Mouse (Mus musculus) T-helper 1 cell (primary cell): ENCODE results near the gene Fis1.
"Not testable (repeated sequence)": the region's sequence is repeated elsewhere in the genome, so short reads cannot be mapped to it uniquely, and the experiment has no call there.

Experiments used
- in situ Hi-C: fragments of 300-600 bp; cut with MboI, MseI; formaldehyde crosslinking; loops from one replicate; pipeline ENCODE4 v1.15.1; 2025; ENCODE audit warnings: high pct_unique_total_duplicates

Gene Fis1

GRCm38 (mm10) chr5:136953015-136953414, at the start of gene Fis1:
Fis1 (plus strand) TSS chr5:136953275.
- in situ Hi-C loops: no loop called here

DNA sequence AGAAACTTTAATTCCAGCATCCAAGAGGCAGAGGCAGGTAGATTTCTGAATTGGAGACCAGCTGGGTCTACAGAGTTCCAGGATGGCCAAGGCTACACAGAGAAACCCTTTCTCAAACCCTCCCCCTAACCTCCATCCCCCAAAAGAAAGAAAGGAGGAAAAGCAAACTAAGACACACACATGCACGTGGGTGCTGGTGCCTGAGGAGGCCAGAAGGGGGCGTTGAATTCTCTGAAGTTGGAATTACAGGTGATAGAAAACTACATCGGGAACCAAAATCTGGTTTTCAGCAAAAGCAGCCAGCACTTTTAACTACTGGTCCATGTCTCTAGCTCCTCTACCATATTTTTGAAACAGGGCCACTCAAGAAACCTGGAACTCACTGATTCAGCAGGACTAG, 48.5 kb upstream of the Fis1 start:
- in situ Hi-C loops: no loop called here

- in situ Hi-C loops: no loop called here
These were observed 47.4 kb upstream of the Fis1 start for GRCm38 (mm10) chr5:136905630-136906029.

DNA sequence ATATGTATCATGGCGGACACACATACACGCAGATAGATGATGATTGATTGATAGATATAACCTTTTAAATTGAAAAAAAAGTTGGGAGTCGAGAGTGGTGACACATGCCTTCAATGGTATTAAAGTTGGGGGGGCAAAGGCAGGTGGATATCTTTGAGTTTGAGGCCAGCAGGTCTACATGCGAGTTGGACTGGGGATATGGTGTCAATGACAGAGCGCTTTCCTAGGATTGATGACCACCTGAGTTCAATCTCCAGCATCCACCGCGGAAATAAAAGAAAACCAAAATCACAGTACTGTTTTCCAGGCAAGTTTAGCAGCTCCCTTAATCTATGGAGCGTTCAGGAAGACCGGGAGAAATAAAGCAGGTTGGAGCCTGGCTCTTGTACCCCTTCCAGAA, 45.5 kb upstream of the Fis1 start:
- in situ Hi-C loops: no loop called here

GRCm38 (mm10) chr5:136907991-136908857, 44.9 kb upstream of the Fis1 start, which contains the start of gene Ift22:
Ift22 (plus strand) TSS chr5:136908150.
- in situ Hi-C loops: no loop called here

DNA sequence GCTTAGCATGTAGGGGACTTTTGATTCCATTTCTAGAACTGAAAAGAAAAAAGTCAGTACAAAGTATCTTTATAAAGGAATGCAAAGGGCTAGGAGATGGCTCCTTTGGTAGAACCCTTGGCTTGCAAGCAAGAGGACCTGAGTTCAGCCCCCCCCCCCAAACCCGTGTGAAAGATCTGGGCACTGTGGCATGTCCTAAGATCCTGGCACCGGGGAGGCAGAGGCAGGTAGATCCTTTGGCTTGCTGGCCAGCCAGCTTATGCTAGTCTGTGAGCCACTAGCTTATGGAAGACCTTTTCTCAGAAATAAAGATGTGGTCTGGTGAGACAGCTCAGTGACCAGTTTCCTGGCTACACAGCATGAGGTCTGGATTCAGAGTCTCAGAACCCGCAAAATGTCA, 38.9 kb upstream of the Fis1 start:
- in situ Hi-C loops: no loop called here

GRCm38 (mm10) chr5:136917613-136918242, 35.3 kb upstream of the Fis1 start:
- in situ Hi-C loops: no loop called here

DNA sequence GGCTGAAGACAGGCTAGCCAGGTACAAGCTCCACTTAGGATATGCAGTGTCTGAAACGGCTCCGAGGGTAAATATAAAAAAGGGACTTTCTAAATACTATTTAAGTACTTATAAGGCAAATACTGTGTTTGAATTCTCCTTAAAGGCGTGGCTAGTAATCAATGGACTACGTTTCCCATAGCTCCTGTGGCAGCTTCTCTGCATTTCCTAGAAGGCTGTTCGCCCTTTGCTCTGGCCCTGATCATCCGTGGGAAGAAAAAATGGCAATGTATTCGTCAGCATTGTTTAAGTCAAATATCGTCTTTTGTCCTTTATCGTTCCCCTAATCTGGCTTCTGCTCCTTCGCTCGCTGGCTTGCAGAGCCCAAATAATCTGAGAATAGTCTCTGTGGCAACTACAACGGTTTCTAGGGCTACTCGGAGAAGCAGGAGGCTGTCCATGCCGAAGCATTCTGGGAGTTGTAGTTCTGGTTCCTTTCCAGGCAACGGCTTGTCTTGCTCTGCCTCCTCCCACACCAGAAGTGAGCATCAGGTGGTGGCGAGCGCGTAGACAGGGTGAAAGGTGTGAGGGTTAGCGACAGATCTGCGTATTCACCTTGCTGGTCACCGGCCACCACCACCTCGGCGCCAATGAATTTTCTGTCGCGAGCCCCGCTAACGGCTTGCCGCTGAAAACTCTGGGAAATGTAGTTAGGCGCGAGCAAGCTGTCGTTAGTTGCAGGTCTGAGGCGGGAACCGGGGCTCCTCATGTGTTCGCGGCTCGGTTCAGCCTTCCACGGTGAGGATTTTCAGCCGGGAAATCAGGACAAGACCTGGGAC, 34.2 kb upstream of the Fis1 start:
- in situ Hi-C loops: no loop called here

DNA sequence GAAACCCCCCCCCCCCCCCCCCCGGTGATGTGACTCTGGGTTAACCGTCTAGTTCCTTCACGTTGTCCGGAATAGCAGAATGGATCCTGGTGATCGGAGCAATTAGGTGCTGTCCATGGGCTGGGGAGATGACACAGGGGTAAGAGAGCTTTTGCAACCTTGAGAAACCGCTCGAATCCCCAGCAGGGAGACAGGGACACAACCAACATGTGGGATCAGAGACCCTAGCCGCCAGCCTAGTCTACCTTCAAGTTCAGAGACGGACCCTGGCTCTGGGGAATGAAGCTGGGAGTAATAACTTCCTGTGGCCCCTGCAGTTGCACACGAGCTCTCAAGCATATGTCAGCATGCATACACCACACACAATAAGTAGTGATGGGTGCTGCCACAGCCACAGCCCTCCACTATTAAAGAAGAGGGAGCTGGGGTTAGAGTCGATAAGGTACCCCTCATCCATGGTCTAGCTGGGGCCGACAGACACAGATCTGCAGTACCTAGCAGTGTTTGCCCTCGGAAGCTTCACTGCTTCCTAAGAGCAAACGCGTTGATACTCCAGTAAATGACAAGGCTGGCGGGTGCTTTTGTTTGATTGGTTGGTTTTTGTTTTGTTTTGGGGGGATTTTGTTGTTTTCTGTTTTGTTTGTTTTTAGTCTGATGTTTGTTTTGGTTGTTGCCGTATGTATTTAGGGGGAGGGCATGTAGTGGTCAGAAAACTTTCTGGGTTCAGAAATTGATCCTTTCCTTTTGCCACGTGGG, 33.4 kb upstream of the Fis1 start:
- in situ Hi-C loops: loop anchor here (5.0 kb wide), 1 partner anchor 373 kb away; the partner anchor contains the start of gene Ufsp1

- in situ Hi-C loops: loop anchor here (5.0 kb wide), 1 partner anchor 369 kb away; the partner anchor contains the start of gene Ufsp1
These were observed 30.2 kb upstream of the Fis1 start for GRCm38 (mm10) chr5:136922830-136923229.

- in situ Hi-C loops: loop anchor here (5.0 kb wide), 1 partner anchor 368 kb away; the partner anchor contains the start of gene Ufsp1
These were observed 29.2 kb upstream of the Fis1 start for GRCm38 (mm10) chr5:136923751-136924478.

DNA sequence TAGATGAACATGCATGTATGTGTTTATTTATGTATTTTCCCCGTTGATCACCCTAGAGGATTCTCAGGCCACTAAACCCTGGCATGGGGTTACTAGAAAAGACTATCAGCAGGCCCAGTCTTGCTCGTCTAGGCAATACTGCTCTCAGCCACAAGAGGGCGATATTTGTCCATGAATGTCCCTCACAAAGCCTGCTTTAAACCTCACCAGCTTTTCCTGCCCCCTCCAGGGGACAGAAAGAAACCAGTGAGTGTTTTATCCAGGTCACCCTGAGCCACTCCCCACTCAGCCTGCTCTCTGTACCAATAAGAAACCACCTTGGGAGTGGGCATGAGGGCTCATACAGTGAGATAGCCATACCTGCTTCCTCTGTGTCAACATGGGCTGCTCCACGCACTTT, 24.0 kb upstream of the Fis1 start:
- in situ Hi-C loops: loop anchor here (5.0 kb wide), 1 partner anchor 43 kb away; no protein-coding TSS in a partner anchor

- in situ Hi-C loops: no loop called here
These were observed 21.2 kb upstream of the Fis1 start for GRCm38 (mm10) chr5:136931896-136932295.

GRCm38 (mm10) chr5:136932956-136933355, 20.1 kb upstream of the Fis1 start:
- in situ Hi-C loops: no loop called here

DNA sequence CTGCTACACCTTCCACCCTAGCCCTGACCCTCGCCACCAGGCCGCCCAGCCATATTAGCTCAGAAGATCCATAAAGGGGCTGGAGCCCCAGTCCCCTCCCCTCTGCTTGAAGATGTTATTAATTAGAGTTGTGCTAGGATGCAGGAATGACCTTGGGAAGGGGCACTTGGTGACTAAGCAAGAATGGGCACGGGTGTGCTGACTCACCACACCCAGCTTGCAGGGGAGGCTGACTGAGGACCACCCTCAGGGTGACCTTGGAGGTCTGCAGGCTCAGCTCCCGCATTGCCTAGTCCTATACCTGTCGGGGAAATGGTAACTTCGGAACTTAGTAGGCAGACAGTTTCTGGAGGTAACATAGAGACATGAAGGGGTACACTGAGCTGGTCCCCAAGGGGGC, 19.1 kb upstream of the Fis1 start:
- in situ Hi-C loops: no loop called here

DNA sequence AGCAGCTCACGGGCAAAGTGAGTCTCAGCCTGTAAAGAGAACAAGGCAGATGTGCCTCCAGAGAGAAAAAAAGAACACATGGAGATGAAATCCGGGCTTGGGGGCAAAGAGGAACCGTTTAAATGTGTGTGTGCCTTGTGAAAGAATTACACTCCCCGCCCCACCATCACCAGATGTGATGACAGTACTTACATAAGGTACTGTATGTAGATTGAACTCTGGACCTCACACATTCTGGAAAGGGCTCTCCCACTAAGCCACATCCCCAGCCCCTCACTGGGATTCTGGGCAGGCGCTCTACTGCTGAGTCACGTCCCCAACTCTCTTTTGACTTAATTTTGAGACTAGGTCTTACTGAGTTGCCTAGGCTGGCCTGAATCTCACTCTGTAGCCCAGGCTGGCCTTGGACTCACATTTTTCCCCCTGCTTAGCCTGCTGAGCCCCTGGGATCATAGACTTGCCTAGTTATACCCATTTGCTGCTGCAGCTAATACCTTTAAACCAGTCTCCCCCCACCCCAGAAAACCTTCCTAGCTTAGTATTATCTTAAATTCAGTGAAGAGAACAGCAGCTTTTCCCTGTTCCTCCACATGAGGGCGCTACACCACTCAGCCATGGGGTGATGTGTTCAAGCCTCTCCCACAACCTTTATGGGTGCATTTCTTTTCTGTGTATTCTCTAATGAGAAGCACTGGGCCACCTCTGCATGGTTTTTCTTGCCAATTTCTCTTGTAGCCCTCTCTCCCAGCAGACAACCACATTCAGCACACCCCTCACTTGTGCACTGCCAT, 17.0 kb upstream of the Fis1 start:
- in situ Hi-C loops: no loop called here

DNA sequence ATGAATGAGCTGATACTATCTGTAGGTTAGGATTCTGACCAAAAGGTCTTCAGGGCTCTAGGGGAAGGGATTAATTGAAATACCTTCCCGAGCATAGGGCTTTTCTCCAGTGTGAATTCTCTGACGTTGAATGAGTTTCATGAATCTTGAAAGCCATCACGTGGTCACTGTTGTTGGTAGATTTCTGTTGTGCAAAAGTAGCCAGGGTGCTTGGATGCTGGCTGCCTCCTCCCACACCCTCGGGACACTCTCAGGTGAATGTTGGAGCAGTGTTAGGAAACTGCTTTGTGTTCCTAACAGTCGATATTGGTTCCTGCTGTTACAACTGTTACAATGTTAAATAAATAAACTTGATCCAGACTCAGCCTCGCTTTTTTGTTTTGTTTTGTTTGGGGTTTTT, 16.3 kb upstream of the Fis1 start:
- in situ Hi-C loops: no loop called here

- in situ Hi-C loops: no loop called here
These were observed 15.5 kb upstream of the Fis1 start for GRCm38 (mm10) chr5:136937621-136938020.

DNA sequence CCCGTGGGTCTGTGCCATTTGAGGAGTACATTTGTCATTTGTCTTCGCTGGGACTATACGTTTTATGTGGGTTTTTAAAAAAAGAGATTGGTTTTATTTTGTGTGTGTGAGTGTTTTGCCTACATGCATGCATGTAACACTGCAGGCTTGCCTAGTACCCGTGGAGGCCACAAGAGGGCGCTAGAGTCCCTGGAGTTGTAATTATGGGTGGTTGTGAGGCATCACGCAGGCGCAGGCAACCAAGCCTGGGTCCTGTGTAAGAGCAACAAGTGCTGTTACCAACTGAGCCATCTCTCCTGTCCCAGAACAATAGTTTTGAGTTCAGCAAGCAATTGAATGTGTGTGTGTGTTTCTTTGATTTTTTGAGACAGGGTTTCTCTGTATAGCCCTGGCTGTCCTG, 13.8 kb upstream of the Fis1 start:
- in situ Hi-C loops: no loop called here

GRCm38 (mm10) chr5:136940029-136940428, 13.0 kb upstream of the Fis1 start:
- in situ Hi-C loops: not testable (repeated sequence)
